Mouse (Mus musculus) kidney, embryonic 14.5 days (tissue): ENCODE data around the gene 1700016K19Rik. TPM values are rescaled to one million over a fixed set of nuclear protein-coding genes. Genes with fewer than 3 reads are reported as not detected.

ENCODE experiments used
- ATAC-seq: fragments of 200-750 bp; cut with Nextera tagmentation; 2 replicates; pipeline ENCODE4 v1.8.0; 2017; ENCODE audit warnings: moderate number of reproducible peaks, mild to moderate bottlenecking, moderate TSS enrichment, moderate library complexity; ENCODE audit not compliant: low FRiP score, low TSS enrichment
- H3K27ac ChIP-seq: fragments of 300-500 bp; sonication (generic); 2 replicates; pipeline ENCODE4 v1.5.1; 2014; ENCODE audit warnings: low read depth, mild to moderate bottlenecking, low read length, moderate library complexity, mixed read lengths
- H3K27me3 ChIP-seq: fragments of 300-500 bp; sonication (generic); 2 replicates; pipeline ENCODE4 v1.6.1; 2014; ENCODE audit warnings: mild to moderate bottlenecking, low read length; ENCODE audit not compliant: control insufficient read depth, insufficient read depth
- H3K36me3 ChIP-seq: fragments of 300-500 bp; sonication (generic); 2 replicates; pipeline ENCODE4 v1.6.1; 2014; ENCODE audit warnings: low read length, mixed read lengths; ENCODE audit not compliant: control insufficient read depth, insufficient read depth
- H3K4me1 ChIP-seq: fragments of 300-500 bp; sonication (generic); 2 replicates; pipeline ENCODE4 v1.6.1; 2014; ENCODE audit warnings: low read length, mixed read lengths; ENCODE audit not compliant: control insufficient read depth, insufficient read depth
- H3K4me2 ChIP-seq: fragments of 300-500 bp; sonication (generic); replicated peaks from 2 replicates; pipeline ENCODE4 v1.6.1; 2014; ENCODE audit warnings: low read depth, mild to moderate bottlenecking, low read length
- H3K4me3 ChIP-seq: fragments of 300-500 bp; sonication (generic); 2 replicates; pipeline ENCODE4 v1.5.1; 2014; ENCODE audit warnings: mild to moderate bottlenecking, low read length
- H3K9ac ChIP-seq: fragments of 300-500 bp; sonication (generic); 2 replicates; pipeline ENCODE4 v1.6.1; 2014; ENCODE audit warnings: low read depth, mild to moderate bottlenecking, low read length, moderate library complexity
- H3K9me3 ChIP-seq: fragments of 300-500 bp; sonication (generic); 2 replicates; pipeline ENCODE4 v1.6.1; 2016; ENCODE audit warnings: low read length; ENCODE audit not compliant: control insufficient read depth
- WGBS: fragments of 180-500 bp; shearing (Covaris S2); extraction: QIAGEN DNeasy Blood & Tissue Kit; methylation state at CpG from one replicate; pipeline ENCODE4 v1.1.7; 2014; 5-methylcytosine and 5-hydroxymethylcytosine counted together
- polyA plus RNA-seq: library from polyadenylated mRNA; unstranded; fragments of >200 nt; fragmentation: Nextera tagmentation; extraction: Ambion mirVana; gene quantifications from 2 replicates; pipeline ENCODE4 v1.2.1, GENCODE M21; 2014

Gene 1700016K19Rik
- polyA plus RNA-seq, 1 experiment from 2014 or later = 0.31 TPM

- Histone ChIP-seq H3K27me3 (no peaks in the 10 kb centered on the region), H3K4me2 (no peak overlapping the region), H3K36me3 (peaks cover 6% of the 10 kb centered on the region; the same call in 1 of the 2 replicates), H3K9me3 (no peaks in the 10 kb centered on the region), H3K27ac (no peak overlapping the region; the same call in 1 of the 2 replicates), H3K9ac (no peak overlapping the region), H3K4me1 (no peaks in the 10 kb centered on the region), H3K4me3 (no peak overlapping the region)
- ATAC-seq = no peak
- WGBS = 86% methylated on average over 6 of the region's 6 CpGs
Observed at GRCm38 (mm10) chr11:76045367-76045766, 45.7 kb downstream of the 1700016K19Rik start.

- Histone ChIP-seq H3K4me2 (no peak overlapping the region), H3K9me3 (no peaks in the 10 kb centered on the region), H3K4me1 (no peaks in the 10 kb centered on the region; the same call in 1 of the 2 replicates), H3K4me3 (no peak overlapping the region), H3K27ac (no peak overlapping the region), H3K9ac (no peak overlapping the region), H3K36me3 (peaks cover 6% of the 10 kb centered on the region; the same call in 1 of the 2 replicates), H3K27me3 (no peaks in the 10 kb centered on the region)
- WGBS = 45% methylated on average over 3 of the region's 3 CpGs
- ATAC-seq = no peak
Observed at GRCm38 (mm10) chr11:76050509-76050908, 50.8 kb downstream of the 1700016K19Rik start.

GRCm38 (mm10) chr11:76050967-76051512 lies 51.3 kb downstream of the 1700016K19Rik start:
- H3K4me3 ChIP-seq = no peak overlapping the region
- no peak for ATAC-seq
- H3K9me3 ChIP-seq = no peaks in the 10 kb centered on the region
- 48% methylated on average over 5 of the region's 5 CpGs for WGBS
- H3K27ac ChIP-seq = no peak overlapping the region
- H3K36me3 ChIP-seq = peaks cover 6% of the 10 kb centered on the region; the same call in 1 of the 2 replicates
- no peaks in the 10 kb centered on the region for H3K27me3 ChIP-seq
- H3K4me2 ChIP-seq = no peak overlapping the region
- no peak overlapping the region for H3K9ac ChIP-seq
- H3K4me1 ChIP-seq = no peaks in the 10 kb centered on the region; the same call in 1 of the 2 replicates

GRCm38 (mm10) chr11:76052496-76052895 lies 52.8 kb downstream of the 1700016K19Rik start:
- Histone ChIP-seq H3K4me2 (no peak overlapping the region), H3K27me3 (no peaks in the 10 kb centered on the region), H3K27ac (no peak overlapping the region), H3K36me3 (no peaks in the 10 kb centered on the region), H3K9ac (no peak overlapping the region), H3K9me3 (no peaks in the 10 kb centered on the region), H3K4me1 (no peaks in the 10 kb centered on the region; the same call in 1 of the 2 replicates), H3K4me3 (no peak overlapping the region)
- WGBS = 88% methylated on average over 5 of the region's 5 CpGs
- ATAC-seq = no peak

Other genes starting within 250 kb of the 1700016K19Rik start
- gene Doc2b, start 203.9 kb upstream of the 1700016K19Rik start, polyA plus RNA-seq = 1.1 and 1.2 TPM in 2 replicates
- gene Rph3al, start 61.5 kb upstream of the 1700016K19Rik start, polyA plus RNA-seq = 8.8 and 13.1 TPM in 2 replicates
- 20.7 and 23.3 TPM in 2 replicates for gene Rflnb, start 27.9 kb downstream of the 1700016K19Rik start, polyA plus RNA-seq
- 27.3 and 40.8 TPM in 2 replicates for gene Vps53, start 179.7 kb downstream of the 1700016K19Rik start, polyA plus RNA-seq
- gene Fam57a, start 179.8 kb downstream of the 1700016K19Rik start, polyA plus RNA-seq = 25.5 and 26.5 TPM in 2 replicates
- gene Dbil5, start 217.7 kb downstream of the 1700016K19Rik start, polyA plus RNA-seq = 1.2 and 1.6 TPM in 2 replicates
- gene Gemin4, start 217.8 kb downstream of the 1700016K19Rik start, polyA plus RNA-seq = 18.8 and 43.8 TPM in 2 replicates
- gene Mrm3, start 243.8 kb downstream of the 1700016K19Rik start, polyA plus RNA-seq = 25.2 and 29.3 TPM in 2 replicates
- 155 and 160 TPM in 2 replicates for gene Glod4, start 243.8 kb downstream of the 1700016K19Rik start, polyA plus RNA-seq